Mouse (Mus musculus): ENCODE data around the gene Lix1l.
A peak's percentile ranks its signal among the peaks of the same experiment; 100 is the strongest.

The Lix1l gene

DNA sequence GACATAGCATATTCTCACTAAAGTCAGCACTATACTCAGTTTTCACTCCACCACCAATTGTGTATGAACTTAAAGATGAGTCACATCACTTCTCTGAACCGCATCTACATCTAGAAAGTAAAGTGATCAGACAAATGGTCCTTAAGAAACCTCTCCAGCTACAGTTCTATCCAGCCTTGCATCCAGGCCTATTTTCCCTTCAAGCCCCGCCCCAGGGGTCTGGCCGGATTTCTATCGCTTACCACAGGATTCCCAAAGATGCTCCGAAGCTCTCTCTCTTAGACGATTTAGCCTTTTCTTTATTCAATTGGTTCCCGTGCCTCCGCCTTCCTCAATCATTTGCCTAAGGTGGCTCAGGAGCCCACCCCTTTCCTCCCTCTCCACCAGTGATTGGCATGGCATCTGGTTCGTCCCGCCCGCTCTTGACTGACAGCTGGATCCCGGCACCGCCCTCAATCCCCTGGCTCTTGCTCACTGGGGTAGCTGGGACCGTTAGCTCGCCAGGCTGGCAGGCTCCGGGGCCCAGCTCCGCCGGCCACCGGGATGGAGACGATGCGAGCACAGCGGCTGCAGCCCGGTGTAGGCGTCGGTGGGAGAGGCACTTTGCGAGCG is at the start of gene Lix1l:
TSS of gene Lix1l (plus strand) at position 511 of the 612 bp plus-strand sequence.
- peak; percentile 67 to 74 for DNase-seq (ENCODE audit: low read depth in 2 of 2, low spot score in 2 of 2)

DNA sequence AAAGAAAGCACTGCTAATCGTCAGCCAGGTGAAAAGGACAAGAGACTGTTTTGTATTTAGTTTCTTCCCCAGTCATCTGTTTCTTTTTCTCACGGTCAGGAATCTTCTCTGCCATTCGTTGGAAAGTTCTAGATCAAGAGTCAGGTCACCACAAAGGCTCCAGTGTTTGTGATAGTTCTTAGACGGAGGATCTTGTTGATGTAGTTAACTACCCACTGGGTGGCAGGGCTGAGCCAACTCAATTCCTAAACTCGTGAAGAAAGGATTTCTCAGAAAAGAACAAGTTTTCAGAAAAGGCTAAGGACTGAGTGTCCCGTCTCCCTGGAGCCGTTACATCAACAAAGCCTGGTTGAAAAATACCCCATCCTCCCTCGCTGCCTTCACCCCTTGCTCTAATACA is 49.7 kb upstream of the Lix1l start:
- peak; percentile 53 to 69 for DNase-seq (ENCODE audit: low read depth in 2 of 2, low spot score in 2 of 2)

DNA sequence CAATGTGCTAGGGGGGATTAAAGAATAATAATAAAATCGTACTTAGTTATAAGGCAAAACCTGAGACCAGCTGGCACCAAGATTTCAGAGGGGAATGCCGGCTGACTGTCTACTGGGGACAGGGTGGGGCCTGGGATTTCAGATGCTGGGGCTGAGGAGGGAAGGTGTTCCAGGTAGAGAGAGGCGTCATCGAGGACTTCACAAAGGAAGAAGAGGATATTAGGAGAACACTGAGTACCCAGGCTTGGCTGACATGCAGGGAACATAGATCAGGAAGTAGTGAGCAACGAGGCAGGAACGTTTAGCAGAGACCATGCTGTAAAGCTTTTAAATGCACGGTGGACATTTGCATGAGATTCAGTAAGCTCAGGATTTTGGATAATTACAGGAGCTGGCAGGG is 49.1 kb upstream of the Lix1l start:
- no peak for DNase-seq (ENCODE audit: low read depth in 2 of 2, low spot score in 2 of 2)

DNA sequence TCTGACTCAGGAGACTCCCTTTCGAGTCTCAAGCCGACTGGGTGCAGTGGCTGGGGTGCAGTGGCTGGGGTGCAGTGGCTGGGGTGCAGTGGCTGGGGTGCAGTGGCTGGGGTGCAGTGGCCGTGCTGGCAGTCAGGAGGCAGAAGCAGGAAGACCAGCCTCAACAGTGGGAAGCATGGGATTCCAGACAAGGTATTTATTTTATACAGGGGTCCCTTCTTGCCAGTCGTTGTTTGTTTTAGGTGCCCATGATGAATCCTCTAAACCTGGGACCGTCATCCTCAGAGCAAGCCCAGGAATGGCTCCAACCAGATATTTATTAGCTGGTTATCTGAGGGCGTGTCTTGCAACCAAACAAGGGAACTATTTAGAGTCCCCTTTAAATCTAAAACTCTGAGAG is 47.3 kb upstream of the Lix1l start:
- DNase-seq (ENCODE audit: low read depth in 2 of 2, low spot score in 2 of 2) = no peak

DNA sequence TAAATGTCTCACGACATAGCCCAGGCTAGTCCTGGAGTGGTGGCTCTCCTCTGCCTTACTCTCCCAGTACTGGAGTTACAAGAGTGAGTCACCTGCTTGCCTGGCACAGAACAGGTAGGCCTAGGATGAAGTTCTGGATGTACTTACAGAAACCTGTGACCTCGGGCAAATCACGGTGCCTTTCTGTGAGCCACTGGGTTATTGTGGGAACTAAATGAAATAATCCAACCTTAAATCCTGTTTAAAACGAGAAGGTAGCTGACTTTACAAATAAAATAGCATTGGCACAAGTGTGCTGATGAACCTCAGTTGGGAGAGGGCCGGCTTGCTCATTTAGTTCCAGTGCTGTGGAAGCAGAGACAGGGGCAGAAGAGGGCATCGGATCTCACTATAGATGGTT is 46.7 kb upstream of the Lix1l start:
- no peak for DNase-seq (ENCODE audit: low read depth in 2 of 2, low spot score in 2 of 2)

DNA sequence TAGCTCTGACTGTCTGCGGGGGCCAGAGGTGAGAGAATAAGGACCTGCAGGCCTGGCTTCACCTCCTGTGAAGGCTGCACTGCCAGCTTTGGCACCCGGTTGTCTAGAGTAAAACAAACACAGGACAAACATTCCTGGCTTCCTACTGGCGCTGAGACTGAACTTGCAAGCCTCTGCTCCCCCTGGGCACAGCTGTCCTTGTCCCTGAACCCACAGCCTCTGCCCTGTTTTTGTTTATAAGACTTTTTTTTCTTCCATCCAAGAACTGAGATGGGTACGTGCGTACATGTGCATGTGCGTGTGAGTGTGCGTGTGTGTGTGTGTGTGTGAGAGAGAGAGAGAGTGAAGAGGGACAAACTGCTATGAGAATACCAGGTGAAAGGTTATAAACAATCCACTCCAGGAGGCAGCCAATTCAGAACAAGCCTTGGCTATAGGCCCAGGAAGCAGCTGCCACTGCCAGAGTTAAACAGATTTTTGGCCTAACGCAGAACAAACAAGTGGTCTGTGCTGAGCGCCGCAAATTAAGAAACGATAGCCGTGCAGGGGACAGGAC is 45.8 kb upstream of the Lix1l start:
- no peak for DNase-seq (ENCODE audit: low read depth in 2 of 2, low spot score in 2 of 2)

DNA sequence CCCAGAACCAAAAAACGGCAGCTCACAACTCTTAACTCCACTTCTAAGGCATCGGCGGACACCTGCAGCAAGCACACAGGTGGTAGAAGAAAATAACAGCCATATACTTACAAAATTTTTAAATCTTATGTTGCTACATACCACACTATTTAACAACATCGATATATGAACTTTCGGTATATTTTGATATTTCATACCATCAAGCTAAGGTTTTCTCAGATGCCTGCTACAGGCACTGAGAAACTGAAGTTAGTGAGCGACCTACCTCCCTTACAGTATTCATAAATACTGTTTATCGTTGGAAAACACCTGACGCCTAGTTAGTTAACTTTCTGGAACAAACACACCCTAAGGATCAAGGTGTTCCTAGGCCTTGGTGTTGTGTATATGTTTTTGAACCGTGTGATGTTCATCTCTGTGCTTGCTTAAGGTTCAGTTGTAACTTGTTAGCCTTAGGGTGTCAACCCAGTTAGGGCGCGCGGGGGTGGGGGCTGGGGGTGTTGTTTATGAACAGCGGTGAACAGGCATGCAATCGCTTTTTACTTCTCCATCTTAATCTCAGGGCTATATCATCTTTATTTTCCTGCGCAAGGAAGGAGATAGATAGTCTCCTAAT is 44.8 kb upstream of the Lix1l start:
- DNase-seq (ENCODE audit: low read depth in 2 of 2, low spot score in 2 of 2) = no peak

DNA sequence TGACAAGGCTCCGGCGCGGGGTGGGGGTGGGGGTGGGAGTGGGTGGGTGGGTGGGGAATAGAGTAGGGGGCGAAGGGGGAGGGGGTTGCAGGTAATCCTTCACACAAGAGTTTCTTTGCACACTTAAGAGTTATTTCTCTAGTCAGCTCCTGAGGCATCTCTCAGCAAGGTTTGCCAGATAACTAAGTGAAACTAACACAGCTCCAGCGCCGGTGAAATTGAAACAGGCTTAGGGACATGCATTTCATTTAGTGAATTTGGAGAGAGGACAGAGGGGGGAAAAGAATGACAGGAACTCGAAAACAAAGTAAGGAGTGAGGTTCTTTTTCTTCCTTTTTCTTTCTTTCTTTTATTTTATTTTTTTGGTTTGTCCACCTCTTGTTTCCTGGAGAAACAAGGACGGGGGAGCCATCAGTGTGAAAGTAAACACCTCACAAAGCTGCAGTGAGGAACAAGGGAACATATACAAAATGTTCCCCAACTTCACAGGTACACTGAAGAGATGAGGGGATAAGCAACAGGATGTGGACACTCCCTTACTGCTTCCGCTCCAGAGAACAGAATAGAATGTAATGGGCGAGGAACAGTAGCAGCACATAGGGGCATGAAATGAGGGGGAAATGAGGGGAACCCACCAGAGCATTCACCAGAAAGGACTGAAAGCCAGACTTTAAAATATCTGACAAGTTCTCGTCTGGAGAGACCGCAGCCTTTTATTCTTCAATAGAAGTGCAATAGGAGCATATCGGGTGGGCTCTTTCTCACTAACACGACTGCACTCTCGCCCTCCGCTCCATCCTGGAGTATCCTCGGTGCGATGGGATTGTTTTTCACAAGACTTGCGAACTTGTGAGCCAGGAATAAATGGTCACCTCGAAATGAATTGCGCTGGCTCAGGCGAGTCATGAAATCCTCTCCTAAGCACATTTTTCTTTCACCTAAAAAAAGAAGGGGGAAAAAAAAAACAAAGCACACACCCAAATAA is 44.0 kb upstream of the Lix1l start:
- peak; percentile 50 to 64 for DNase-seq (ENCODE audit: low read depth in 2 of 2, low spot score in 2 of 2)

DNA sequence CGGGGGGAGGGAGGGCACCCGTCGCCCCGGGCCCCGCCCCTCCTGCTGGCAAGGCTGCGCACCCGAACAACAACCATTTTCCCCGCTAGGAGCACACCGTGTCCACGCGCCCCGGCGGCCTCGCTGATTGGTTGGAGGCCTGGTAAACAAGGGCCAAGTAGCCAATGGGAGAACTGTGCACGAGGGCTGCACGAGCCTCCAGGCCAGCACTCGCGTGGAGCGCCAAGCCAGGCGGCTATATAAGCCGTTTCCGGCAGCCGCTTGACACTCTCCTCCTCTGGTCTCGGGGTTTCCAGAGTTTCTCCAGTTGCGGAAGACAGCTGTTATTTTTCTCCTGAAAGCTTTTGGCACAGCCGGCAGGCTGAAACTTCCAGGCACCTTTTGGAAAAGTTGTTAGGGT is 43.3 kb upstream of the Lix1l start, which contains the start of gene Txnip:
TSS of gene Txnip (plus strand) at position 264 of the 400 bp plus-strand sequence.
- DNase-seq (ENCODE audit: low read depth in 2 of 2, low spot score in 2 of 2) = peak; percentile 99

DNA sequence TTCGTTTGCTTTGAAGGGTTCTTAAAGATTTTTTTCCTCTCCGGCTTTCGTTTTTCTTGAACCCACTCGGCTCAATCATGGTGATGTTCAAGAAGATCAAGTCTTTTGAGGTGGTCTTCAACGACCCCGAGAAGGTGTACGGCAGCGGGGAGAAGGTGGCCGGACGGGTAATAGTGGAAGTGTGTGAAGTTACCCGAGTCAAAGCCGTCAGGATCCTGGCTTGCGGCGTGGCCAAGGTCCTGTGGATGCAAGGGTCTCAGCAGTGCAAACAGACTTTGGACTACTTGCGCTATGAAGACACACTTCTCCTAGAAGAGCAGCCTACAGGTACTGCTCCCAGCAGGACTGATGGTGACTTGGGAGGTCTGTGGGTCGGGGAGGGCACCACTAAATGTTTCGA is 42.8 kb upstream of the Lix1l start:
- no peak for DNase-seq (ENCODE audit: low read depth in 2 of 2, low spot score in 2 of 2)

DNA sequence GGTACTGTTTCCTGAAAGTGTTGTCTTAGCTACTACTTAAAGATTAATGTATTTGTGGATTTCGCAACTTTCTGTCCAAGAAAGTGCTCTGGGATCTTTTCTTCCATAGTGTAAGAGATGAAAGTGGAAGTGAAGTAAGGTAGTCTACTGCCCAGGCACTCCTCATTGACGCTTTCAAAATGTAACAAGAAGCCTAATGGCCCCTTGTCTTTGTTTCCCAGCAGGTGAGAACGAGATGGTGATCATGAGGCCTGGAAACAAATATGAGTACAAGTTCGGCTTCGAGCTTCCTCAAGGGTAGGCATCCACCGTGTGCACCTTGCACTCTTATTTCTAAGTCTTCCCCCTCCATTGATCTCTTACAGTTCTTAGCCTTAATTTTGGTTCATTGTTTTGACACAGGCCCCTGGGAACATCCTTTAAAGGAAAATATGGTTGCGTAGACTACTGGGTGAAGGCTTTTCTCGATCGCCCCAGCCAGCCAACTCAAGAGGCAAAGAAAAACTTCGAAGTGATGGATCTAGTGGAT is 42.2 kb upstream of the Lix1l start:
- DNase-seq (ENCODE audit: low read depth in 2 of 2, low spot score in 2 of 2) = no peak

DNA sequence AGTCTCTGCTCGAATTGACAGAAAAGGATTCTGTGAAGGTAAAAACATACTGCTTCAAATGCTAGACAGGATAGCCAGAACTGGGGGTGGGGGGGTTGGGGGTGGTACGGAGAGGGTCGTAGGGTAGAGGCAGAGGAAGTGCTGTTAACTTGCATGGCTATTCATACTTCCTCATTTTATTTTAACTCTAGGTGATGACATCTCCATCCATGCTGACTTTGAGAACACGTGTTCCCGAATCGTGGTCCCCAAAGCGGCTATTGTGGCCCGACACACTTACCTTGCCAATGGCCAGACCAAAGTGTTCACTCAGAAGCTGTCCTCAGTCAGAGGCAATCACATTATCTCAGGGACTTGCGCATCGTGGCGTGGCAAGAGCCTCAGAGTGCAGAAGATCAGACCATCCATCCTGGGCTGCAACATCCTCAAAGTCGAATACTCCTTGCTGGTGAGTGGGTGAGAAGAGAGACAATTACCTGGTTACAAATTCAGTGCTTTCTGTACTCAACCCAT is 41.5 kb upstream of the Lix1l start:
- no peak for DNase-seq (ENCODE audit: low read depth in 2 of 2, low spot score in 2 of 2)

DNA sequence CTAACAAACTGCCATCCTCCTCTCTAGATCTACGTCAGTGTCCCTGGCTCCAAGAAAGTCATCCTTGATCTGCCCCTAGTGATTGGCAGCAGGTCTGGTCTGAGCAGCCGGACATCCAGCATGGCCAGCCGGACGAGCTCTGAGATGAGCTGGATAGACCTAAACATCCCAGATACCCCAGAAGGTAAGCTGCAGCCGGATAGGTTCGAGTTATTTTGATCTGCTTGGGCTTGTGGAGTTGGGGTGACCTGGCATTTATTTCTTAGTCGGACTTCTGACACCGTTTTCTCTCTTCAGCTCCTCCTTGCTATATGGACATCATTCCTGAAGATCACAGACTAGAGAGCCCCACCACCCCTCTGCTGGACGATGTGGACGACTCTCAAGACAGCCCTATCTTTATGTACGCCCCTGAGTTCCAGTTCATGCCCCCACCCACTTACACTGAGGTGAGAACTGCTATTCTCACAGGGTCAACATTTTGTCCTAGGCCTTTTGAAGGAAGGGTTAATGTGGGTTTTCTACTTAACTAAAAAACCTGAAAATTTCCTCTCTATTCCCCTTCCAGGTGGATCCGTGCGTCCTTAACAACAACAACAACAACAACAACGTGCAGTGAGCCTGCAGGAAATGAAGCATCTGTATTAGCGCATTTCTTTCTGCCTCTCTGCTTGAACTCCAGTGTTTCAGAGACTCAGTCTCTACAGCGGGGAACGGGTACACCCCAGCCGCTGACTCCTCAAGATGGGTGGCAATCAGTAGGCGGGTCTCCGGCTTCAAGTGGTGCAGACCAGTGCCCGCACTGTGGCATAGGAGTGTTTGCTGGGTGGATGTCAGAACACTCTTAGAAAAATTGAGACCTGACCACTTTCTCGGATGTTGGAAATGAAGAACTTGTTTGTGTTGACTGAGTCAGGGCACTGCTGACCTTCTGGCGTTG is 40.8 kb upstream of the Lix1l start:
- no peak for DNase-seq (ENCODE audit: low read depth in 2 of 2, low spot score in 2 of 2)

DNA sequence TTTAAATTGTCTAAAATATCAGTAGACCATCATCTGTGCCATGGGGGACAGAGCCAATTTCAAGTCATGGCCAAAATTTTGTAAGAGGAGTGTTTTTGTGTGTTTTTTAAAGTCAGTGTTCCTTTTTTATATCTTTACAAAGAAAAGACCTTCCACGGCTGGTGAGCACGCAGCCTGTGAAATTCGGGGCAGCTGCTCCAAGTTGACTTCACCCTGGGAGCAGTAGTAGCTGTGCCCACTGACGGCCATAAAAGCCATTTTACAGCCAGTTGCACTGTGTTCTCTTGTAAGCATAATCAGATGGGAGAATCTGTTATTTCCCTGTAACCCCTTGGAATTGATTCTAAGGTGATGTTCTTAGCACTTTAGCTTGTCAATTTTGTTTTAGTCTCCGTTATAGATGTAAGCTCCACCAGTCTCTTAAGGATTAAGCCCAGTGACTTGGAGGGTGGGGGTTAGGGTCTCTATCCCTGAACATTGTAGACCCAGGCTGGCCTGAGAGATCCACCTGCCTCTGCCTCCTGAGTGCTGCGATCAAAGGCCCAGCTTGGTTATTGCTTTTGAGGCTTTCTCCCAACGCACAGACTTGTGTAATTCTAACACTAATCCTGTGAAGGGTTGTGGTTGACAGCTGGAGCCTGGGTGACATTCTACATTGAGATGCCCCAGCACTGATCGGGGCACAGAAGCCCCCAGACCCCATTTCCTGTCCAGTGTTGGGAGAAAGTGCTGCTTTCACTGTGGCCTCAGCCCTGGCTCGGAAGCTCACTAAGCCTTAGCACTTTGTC is 39.9 kb upstream of the Lix1l start:
- DNase-seq (ENCODE audit: low read depth in 2 of 2, low spot score in 2 of 2) = no peak

DNA sequence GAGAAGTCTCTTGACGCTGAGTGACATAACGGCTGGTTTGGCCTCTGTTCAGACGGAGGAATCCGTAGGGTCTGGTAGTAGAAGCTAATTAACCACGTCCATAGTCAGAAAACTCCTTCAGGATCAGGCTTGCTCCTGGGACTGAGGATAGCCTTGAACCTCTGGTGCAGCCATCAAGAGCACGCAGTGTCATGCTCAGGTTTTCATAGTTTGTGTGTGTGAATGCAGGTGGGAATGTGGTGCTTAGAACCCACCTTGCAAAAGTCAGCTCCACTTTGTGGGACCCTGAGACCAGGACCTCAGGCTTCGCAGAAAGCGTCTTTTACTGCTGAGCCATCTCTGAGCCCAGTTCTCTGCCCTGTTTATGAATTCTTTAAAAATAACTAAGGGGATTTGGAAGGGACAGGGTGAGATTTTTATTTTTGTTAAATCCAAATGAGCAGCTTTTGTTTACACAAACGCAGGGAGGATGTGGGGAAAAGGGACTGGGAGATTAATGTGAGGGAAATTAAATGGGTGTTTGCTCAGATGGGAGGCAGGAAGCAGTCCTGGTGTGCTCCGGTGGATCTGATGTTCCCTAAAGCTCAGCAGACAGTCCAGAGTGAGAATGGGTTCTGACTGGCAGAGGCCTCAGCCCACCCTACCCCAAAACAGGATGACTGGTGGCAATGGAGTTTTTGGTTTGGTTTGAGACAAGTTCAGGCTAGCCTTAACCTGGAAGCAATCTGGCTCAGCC is 38.8 kb upstream of the Lix1l start:
- DNase-seq (ENCODE audit: low read depth in 2 of 2, low spot score in 2 of 2) = no peak

DNA sequence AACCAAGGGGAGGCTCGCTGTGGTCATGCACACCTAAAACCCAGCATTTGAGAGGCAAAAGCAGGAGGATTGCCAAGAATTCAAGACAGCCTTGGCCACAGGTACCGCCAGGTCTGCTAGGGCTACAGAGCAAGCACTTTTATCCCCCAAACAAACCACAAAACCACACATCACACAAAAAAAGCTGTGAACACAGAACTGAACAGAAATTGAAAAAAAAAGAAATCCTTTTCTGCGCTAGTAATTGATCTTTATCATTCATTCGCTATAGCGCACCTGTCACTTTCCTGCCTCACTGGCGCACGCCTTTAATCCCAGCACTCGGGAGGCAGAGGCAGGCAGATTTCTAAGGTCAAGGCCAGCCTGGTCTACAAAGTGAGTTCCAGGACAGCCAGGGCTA is 37.7 kb upstream of the Lix1l start:
- DNase-seq (ENCODE audit: low read depth in 2 of 2, low spot score in 2 of 2) = peak; percentile 43 to 57

DNA sequence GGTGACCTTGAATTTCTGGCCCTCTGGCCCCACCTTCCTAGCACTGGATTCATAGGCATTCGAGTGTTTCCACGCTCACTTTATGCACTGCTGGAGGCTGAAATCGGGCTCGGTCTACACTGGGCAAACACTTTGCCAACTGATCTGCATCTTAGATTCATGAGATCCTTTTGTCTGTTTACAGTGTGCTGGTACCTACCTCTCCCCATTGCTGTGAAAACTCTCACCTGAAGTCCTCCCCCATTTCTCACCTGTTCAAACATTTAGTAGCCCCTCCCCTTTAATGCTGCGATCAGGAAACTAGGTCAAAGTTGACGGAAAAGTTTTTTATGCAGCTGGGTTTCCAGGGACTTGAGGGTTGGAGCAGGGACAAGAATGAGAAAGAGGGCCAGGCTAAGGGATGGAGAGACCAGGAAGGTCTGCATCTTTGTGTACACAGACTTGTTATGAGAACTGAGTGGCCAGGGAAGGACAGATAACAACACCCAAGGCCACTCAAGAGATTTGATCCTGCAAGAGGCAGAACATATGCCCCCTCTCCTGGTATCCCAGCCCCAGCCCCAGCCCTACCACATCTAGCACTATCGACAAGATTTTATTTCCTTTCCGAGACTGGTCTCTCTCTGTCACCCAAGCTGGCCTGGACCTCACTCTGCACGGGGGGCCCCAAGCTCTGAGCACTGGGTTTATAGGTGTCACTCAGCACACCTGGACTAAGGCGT is 36.9 kb upstream of the Lix1l start:
- no peak for DNase-seq (ENCODE audit: low read depth in 2 of 2, low spot score in 2 of 2)

DNA sequence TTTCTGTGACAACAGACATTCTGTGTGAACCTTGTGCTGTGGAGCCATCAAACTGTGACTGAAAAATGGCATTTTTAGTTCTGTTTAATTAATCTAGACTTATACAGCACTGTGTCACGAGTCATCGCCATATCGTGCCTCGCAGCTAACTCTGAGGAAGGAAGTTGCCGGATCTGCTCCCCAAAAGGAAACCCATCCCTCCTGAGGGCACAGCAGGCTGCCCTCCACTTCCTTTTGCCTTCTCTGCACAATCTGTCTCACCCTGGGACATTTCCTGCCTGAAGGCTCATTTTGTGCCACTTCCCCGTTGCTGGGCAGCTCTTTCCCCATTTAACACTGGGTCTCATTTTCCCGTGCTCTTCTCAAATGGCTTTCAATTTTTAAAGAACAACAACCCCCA is 36.3 kb upstream of the Lix1l start:
- peak; percentile 41 to 60 for DNase-seq (ENCODE audit: low read depth in 2 of 2, low spot score in 2 of 2)
